Comparison of ENCODE assay signal across 11 mouse cellular contexts in genomic region chr6:93727630-93728178, GRCm38 (mm10).
A peak's percentile ranks its signal among the peaks of the same experiment; 100 is the strongest.
DNase-seq lines count a peak whose midpoint lies in the region; ATAC-seq and TF ChIP-seq lines count a peak whose summit lies in the region.
"Had no signal": no experiment of that assay in that cellular context is flagged by ENCODE, and none has a peak within 500 bp of the region (broad histone marks: within the 10 kb centered on the region; RNA-seq: fewer than 3 reads in every experiment).

No protein-coding gene starts in this region.

- no peak for DNase-seq in heart, postnatal 10 days
- peak; percentile 31 for DNase-seq in embryonic facial prominence, embryonic 14.5 days (ENCODE audit: low spot score)
- peak; percentile 65 for DNase-seq in kidney, postnatal 0 days (ENCODE audit: low spot score)
- peak; percentile 78 for DNase-seq in lung, postnatal 25 days (ENCODE audit: low spot score)
- DNase-seq in cerebellum, postnatal 4 days (ENCODE audit: low spot score in 2 of 2): no peak
- DNase-seq in right cerebral cortex, postnatal 4 days: no peak
- DNase-seq: B cell, adult 2 months; liver, embryonic 13.5 days had no signal

- WGBS in heart, embryonic 13.5 days: 27% methylated on average over 15 of the region's 15 CpGs
- WGBS in embryonic facial prominence, embryonic 14.5 days: 34% methylated on average over 15 of the region's 15 CpGs
- 11% methylated on average over 15 of the region's 15 CpGs for WGBS in kidney, postnatal 0 days
- 56% methylated on average over 15 of the region's 15 CpGs for WGBS in hindbrain, embryonic 16.5 days

- H3K36me3 ChIP-seq in heart, embryonic 13.5 days: no peaks in the 10 kb centered on the region
- no peaks in the 10 kb centered on the region for H3K36me3 ChIP-seq in embryonic facial prominence, embryonic 14.5 days (ENCODE audit: control insufficient read depth, insufficient read depth, low read length)
- H3K36me3 ChIP-seq in kidney, postnatal 0 days (ENCODE audit: insufficient read depth, low read length): no peaks in the 10 kb centered on the region
- no peaks in the 10 kb centered on the region for H3K36me3 ChIP-seq in hindbrain, embryonic 16.5 days (ENCODE audit: control insufficient read depth, insufficient read depth, low read length)
- H3K36me3 ChIP-seq: liver, embryonic 13.5 days had no signal

- H3K9me3 ChIP-seq in heart, embryonic 13.5 days: no peaks in the 10 kb centered on the region
- H3K9me3 ChIP-seq in embryonic facial prominence, embryonic 14.5 days (ENCODE audit: control insufficient read depth, low read length): no peaks in the 10 kb centered on the region
- H3K9me3 ChIP-seq in kidney, postnatal 0 days (replicated peaks; ENCODE audit: low read length): no peaks in the 10 kb centered on the region
- no peaks in the 10 kb centered on the region for H3K9me3 ChIP-seq in hindbrain, embryonic 16.5 days (ENCODE audit: control insufficient read depth, low read length)
- H3K9me3 ChIP-seq: liver, embryonic 13.5 days had no signal

- no peak for TF ChIP-seq CTCF in kidney, postnatal 0 days (IDR thresholded peaks at IDR 0.05; ENCODE audit: low read depth)

- H3K4me3 ChIP-seq in heart, embryonic 13.5 days: 0 out of 2 replicates have a peak overlapping the region, but pooled peaks have one; percentile 1
- no peak overlapping the region for H3K4me3 ChIP-seq in embryonic facial prominence, embryonic 14.5 days (ENCODE audit: low read depth, low read length)
- no peak overlapping the region for H3K4me3 ChIP-seq in kidney, postnatal 0 days (replicated peaks; ENCODE audit: low read depth, low read length)
- no peak overlapping the region for H3K4me3 ChIP-seq in hindbrain, embryonic 16.5 days (ENCODE audit: low read length)
- H3K4me3 ChIP-seq: liver, embryonic 13.5 days had no signal

- no peaks in the 10 kb centered on the region for H3K27me3 ChIP-seq in heart, embryonic 13.5 days (replicated peaks)
- no peaks in the 10 kb centered on the region for H3K27me3 ChIP-seq in embryonic facial prominence, embryonic 14.5 days (replicated peaks; ENCODE audit: control insufficient read depth, insufficient read depth, low read length)
- no peaks in the 10 kb centered on the region for H3K27me3 ChIP-seq in kidney, postnatal 0 days (ENCODE audit: insufficient read depth, low read length)
- H3K27me3 ChIP-seq in hindbrain, embryonic 16.5 days (replicated peaks; ENCODE audit: control insufficient read depth, insufficient read depth, low read length): no peaks in the 10 kb centered on the region
- H3K27me3 ChIP-seq: liver, embryonic 13.5 days had no signal

- ATAC-seq in heart, embryonic 13.5 days (ENCODE audit: extremely low read depth, insufficient number of reproducible peaks, low FRiP score, low TSS enrichment): no peak
- ATAC-seq in embryonic facial prominence, embryonic 14.5 days (ENCODE audit: low read depth): peak; percentile 41; the same call in 1 of the 2 replicates
- ATAC-seq in kidney, postnatal 0 days (replicated peaks; ENCODE audit: low FRiP score, low read depth): peak; percentile 79
- ATAC-seq in hindbrain, embryonic 16.5 days: no peak
- ATAC-seq: forebrain, embryonic 16.5 days had no signal

- intact Hi-C loops in heart, postnatal 10 days (cut with DNase I): loop anchor here (5.0 to 10.0 kb wide), 2 partner anchors 70 to 793 kb away; no protein-coding TSS in a partner anchor

- no peak overlapping the region; the same call in 1 of the 2 replicates for H3K27ac ChIP-seq in heart, embryonic 13.5 days (replicated peaks)
- no peak overlapping the region for H3K27ac ChIP-seq in embryonic facial prominence, embryonic 14.5 days (replicated peaks; ENCODE audit: low read depth, low read length)
- no peak overlapping the region for H3K27ac ChIP-seq in kidney, postnatal 0 days
- no peak overlapping the region for H3K27ac ChIP-seq in hindbrain, embryonic 16.5 days (ENCODE audit: low read depth, low read length)
- H3K27ac ChIP-seq: liver, embryonic 13.5 days had no signal

- H3K4me2 ChIP-seq in heart, embryonic 13.5 days: peak overlapping the region; percentile 43
- H3K4me2 ChIP-seq in embryonic facial prominence, embryonic 14.5 days (ENCODE audit: low read depth, low read length): no peak overlapping the region
- peak overlapping the region; percentile 44 for H3K4me2 ChIP-seq in kidney, postnatal 0 days (ENCODE audit: low read length)
- no peak overlapping the region for H3K4me2 ChIP-seq in hindbrain, embryonic 16.5 days (ENCODE audit: low read length)
- H3K4me2 ChIP-seq: liver, embryonic 13.5 days had no signal

- H3K4me1 ChIP-seq in heart, embryonic 13.5 days: peaks cover 37% of the 10 kb centered on the region
- H3K4me1 ChIP-seq in embryonic facial prominence, embryonic 14.5 days (ENCODE audit: control insufficient read depth, insufficient read depth, low read length): peaks cover 13% of the 10 kb centered on the region
- peaks cover 13% of the 10 kb centered on the region; the same call in 1 of the 2 replicates for H3K4me1 ChIP-seq in kidney, postnatal 0 days (replicated peaks; ENCODE audit: insufficient read depth, low read length)
- peaks cover 3% of the 10 kb centered on the region; the same call in 1 of the 2 replicates for H3K4me1 ChIP-seq in hindbrain, embryonic 16.5 days (ENCODE audit: control insufficient read depth, insufficient read depth, low read depth, low read length)
- H3K4me1 ChIP-seq: liver, embryonic 13.5 days had no signal

- no peak overlapping the region for H3K9ac ChIP-seq in heart, embryonic 13.5 days
- no peak overlapping the region for H3K9ac ChIP-seq in embryonic facial prominence, embryonic 14.5 days (ENCODE audit: low read depth, low read length)
- H3K9ac ChIP-seq in kidney, postnatal 0 days (ENCODE audit: low read depth, low read length): no peak overlapping the region
- H3K9ac ChIP-seq in hindbrain, embryonic 16.5 days (ENCODE audit: low read depth, low read length): no peak overlapping the region
- H3K9ac ChIP-seq: liver, embryonic 13.5 days had no signal

Comparison
In these comparisons a context has a peak if more than half of its experiments do, and no peak if none do; other contexts are left out.
1. ATAC-seq: peak in embryonic facial prominence, embryonic 14.5 days (single experiment) and kidney, postnatal 0 days (single experiment); none in heart, embryonic 13.5 days (single experiment) and hindbrain, embryonic 16.5 days (single experiment).
2. H3K4me2 ChIP-seq: peak in heart, embryonic 13.5 days (single experiment) and kidney, postnatal 0 days (single experiment); none in embryonic facial prominence, embryonic 14.5 days (single experiment) and hindbrain, embryonic 16.5 days (single experiment).
3. DNase-seq: peak in embryonic facial prominence, embryonic 14.5 days (single experiment), kidney, postnatal 0 days (single experiment) and lung, postnatal 25 days (single experiment); none in heart, postnatal 10 days (0 of 2), cerebellum, postnatal 4 days (0 of 2) and right cerebral cortex, postnatal 4 days (single experiment).